In genomic region chr6:34475974-34476794, GRCm38 (mm10) we compare ENCODE assay signal across 7 mouse cellular contexts. TPM values are rescaled to one million over a fixed set of nuclear protein-coding genes. Genes with fewer than 3 reads are reported as not detected.
DNase-seq lines count a peak whose midpoint lies in the region; ATAC-seq lines count a peak whose summit lies in the region.

Bpgm (plus strand) TSS chr6:34476207.

- H3K9ac ChIP-seq in embryonic facial prominence, embryonic 12.5 days = peak within 1 kb of the TSS; percentile 58
- peak within 1 kb of the TSS; percentile 64 for H3K9ac ChIP-seq in limb, embryonic 11.5 days (ENCODE audit: low read length)
- peak within 1 kb of the TSS; percentile 70 for H3K9ac ChIP-seq in midbrain, embryonic 14.5 days (replicated peaks; ENCODE audit: low read length)

- DNase-seq in adrenal gland, postnatal 25 days = peak; percentile 97
- DNase-seq in heart, adult 11 months = peak; percentile 100
- DNase-seq in kidney, adult 18-20 months = peak; percentile 100
- peak; percentile 99 for DNase-seq in limb, embryonic 11.5 days (ENCODE audit: low spot score)
- peak; percentile 99 for DNase-seq in midbrain, embryonic 14.5 days
- peak; percentile 95 to 99 for DNase-seq in spleen, adult 18-20 months

- peak within 1 kb of the TSS; percentile 70 for H3K4me2 ChIP-seq in embryonic facial prominence, embryonic 12.5 days (replicated peaks)
- peak within 1 kb of the TSS; percentile 66 for H3K4me2 ChIP-seq in limb, embryonic 11.5 days (ENCODE audit: low read depth, severe bottlenecking)
- H3K4me2 ChIP-seq in midbrain, embryonic 14.5 days (ENCODE audit: low read length) = peak within 1 kb of the TSS; percentile 70

- peak within 1 kb of the TSS; percentile 48 for H3K27ac ChIP-seq in embryonic facial prominence, embryonic 12.5 days
- no peak within 1 kb of the TSS for H3K27ac ChIP-seq in limb, embryonic 11.5 days (replicated peaks; ENCODE audit: low read depth, low read length)
- peak within 1 kb of the TSS; percentile 85 for H3K27ac ChIP-seq in midbrain, embryonic 14.5 days (replicated peaks; ENCODE audit: low read depth, low read length)

- peak; percentile 96 for ATAC-seq in embryonic facial prominence, embryonic 12.5 days (ENCODE audit: insufficient number of reproducible peaks, insufficient read depth, low FRiP score, low TSS enrichment)
- peak; percentile 99 for ATAC-seq in limb, embryonic 11.5 days (ENCODE audit: insufficient number of reproducible peaks, low FRiP score, low TSS enrichment, low read depth)
- ATAC-seq in midbrain, embryonic 14.5 days (ENCODE audit: low FRiP score, low TSS enrichment) = peak; percentile 99

- H3K36me3 ChIP-seq in embryonic facial prominence, embryonic 12.5 days = no peaks in the 10 kb centered on the region
- H3K36me3 ChIP-seq in limb, embryonic 11.5 days (ENCODE audit: control insufficient read depth, insufficient read depth, low read length) = no peaks in the 10 kb centered on the region
- no peaks in the 10 kb centered on the region for H3K36me3 ChIP-seq in midbrain, embryonic 14.5 days (ENCODE audit: control insufficient read depth, insufficient read depth, low read length)

- H3K4me3 ChIP-seq in embryonic facial prominence, embryonic 12.5 days = peak within 1 kb of the TSS; percentile 57
- H3K4me3 ChIP-seq in limb, embryonic 11.5 days (ENCODE audit: low read depth, low read length) = peak within 1 kb of the TSS; percentile 48
- peak within 1 kb of the TSS; percentile 59 for H3K4me3 ChIP-seq in midbrain, embryonic 14.5 days (replicated peaks; ENCODE audit: low read depth, low read length)

- H3K4me1 ChIP-seq in embryonic facial prominence, embryonic 12.5 days = peaks cover 39% of the 10 kb centered on the region
- peaks cover 12% of the 10 kb centered on the region for H3K4me1 ChIP-seq in limb, embryonic 11.5 days (ENCODE audit: control insufficient read depth, insufficient read depth, low read length)
- peaks cover 33% of the 10 kb centered on the region for H3K4me1 ChIP-seq in midbrain, embryonic 14.5 days (ENCODE audit: control insufficient read depth, insufficient read depth, low read length)

- 1% methylated on average over 35 of the region's 35 CpGs for WGBS in embryonic facial prominence, embryonic 12.5 days
- under 1% methylated on average over 35 of the region's 35 CpGs for WGBS in limb, embryonic 11.5 days
- WGBS in midbrain, embryonic 14.5 days = under 1% methylated on average over 35 of the region's 35 CpGs

- no peaks in the 10 kb centered on the region for H3K9me3 ChIP-seq in embryonic facial prominence, embryonic 12.5 days
- H3K9me3 ChIP-seq in limb, embryonic 11.5 days (ENCODE audit: control insufficient read depth, low read length) = no peaks in the 10 kb centered on the region
- no peaks in the 10 kb centered on the region for H3K9me3 ChIP-seq in midbrain, embryonic 14.5 days (ENCODE audit: control insufficient read depth, low read length)

- H3K27me3 ChIP-seq in embryonic facial prominence, embryonic 12.5 days = no peaks in the 10 kb centered on the region
- H3K27me3 ChIP-seq in limb, embryonic 11.5 days (ENCODE audit: control insufficient read depth, insufficient read depth, low read length) = no peaks in the 10 kb centered on the region
- H3K27me3 ChIP-seq in midbrain, embryonic 14.5 days (ENCODE audit: control insufficient read depth, insufficient read depth, low read length) = no peaks in the 10 kb centered on the region

RNA-seq across cellular contexts. Expression of gene Bpgm, which starts in this region (rescaled TPM):
- 21.5 and 27.4 TPM in 2 replicates for total RNA-seq in adrenal gland, postnatal 25 days (2021)
- 49.2 and 55.1 TPM in 2 replicates for polyA plus RNA-seq in embryonic facial prominence, embryonic 12.5 days (2016; fragmentation: Nextera tagmentation; extraction: Ambion mirVana)
- 47.3 and 48.1 TPM in 2 replicates for polyA plus RNA-seq in limb, embryonic 11.5 days (2014; fragmentation: Nextera tagmentation; extraction: Ambion mirVana)
- polyA plus RNA-seq in midbrain, embryonic 14.5 days (2014; fragmentation: Nextera tagmentation; extraction: Ambion mirVana) = 94.2 and 94.6 TPM in 2 replicates
